Mouse (Mus musculus) stomach, embryonic 16.5 days (tissue): ENCODE data around the gene Nol6. TPM values are rescaled to one million over a fixed set of nuclear protein-coding genes. Genes with fewer than 3 reads are reported as not detected.
"Not testable (repeated sequence)": the region's sequence is repeated elsewhere in the genome, so short reads cannot be mapped to it uniquely, and the experiment has no call there.

Experiments
- ATAC-seq: fragments of 200-750 bp; cut with Nextera tagmentation; 2 replicates; pipeline ENCODE4 v1.8.0; 2017; ENCODE audit warnings: moderate number of reproducible peaks, moderate TSS enrichment; ENCODE audit not compliant: insufficient read depth, low FRiP score
- H3K27ac ChIP-seq: fragments of 300-500 bp; sonication (generic); 2 replicates; pipeline ENCODE4 v1.5.1; 2014; ENCODE audit warnings: low read length
- H3K27me3 ChIP-seq: fragments of 300-500 bp; sonication (generic); 2 replicates; pipeline ENCODE4 v1.6.1; 2014; ENCODE audit warnings: low read length, control low read depth, mixed read lengths; ENCODE audit not compliant: control insufficient read depth, insufficient read depth
- H3K36me3 ChIP-seq: fragments of 300-500 bp; sonication (generic); 2 replicates; pipeline ENCODE4 v1.6.1; 2014; ENCODE audit warnings: low read length; ENCODE audit not compliant: control insufficient read depth, insufficient read depth
- H3K4me1 ChIP-seq: fragments of 300-500 bp; sonication (generic); 2 replicates; pipeline ENCODE4 v1.6.1; 2014; ENCODE audit warnings: low read length, control low read depth, mixed read lengths; ENCODE audit not compliant: control insufficient read depth, insufficient read depth
- H3K4me2 ChIP-seq: fragments of 300-500 bp; sonication (generic); 2 replicates; pipeline ENCODE4 v1.6.1; 2014; ENCODE audit warnings: low read depth, low read length, mixed read lengths
- H3K4me3 ChIP-seq: fragments of 300-500 bp; sonication (generic); replicated peaks from 2 replicates; pipeline ENCODE4 v1.5.1; 2014; ENCODE audit warnings: mild to moderate bottlenecking, low read length
- H3K9ac ChIP-seq: fragments of 300-500 bp; sonication (generic); 2 replicates; pipeline ENCODE4 v1.6.1; 2014; ENCODE audit warnings: low read length
- H3K9me3 ChIP-seq: fragments of 300-500 bp; sonication (generic); replicated peaks from 2 replicates; pipeline ENCODE4 v1.6.1; 2016; ENCODE audit warnings: low read length, control low read depth; ENCODE audit not compliant: control insufficient read depth
- WGBS: fragments of 180-500 bp; shearing (Covaris S2); extraction: QIAGEN DNeasy Blood & Tissue Kit; methylation state at CpG from one replicate; pipeline ENCODE4 v1.1.7; 2014; 5-methylcytosine and 5-hydroxymethylcytosine counted together
- polyA plus RNA-seq: library from polyadenylated mRNA; unstranded; fragments of >200 nt; fragmentation: Nextera tagmentation; extraction: Ambion mirVana; gene quantifications from 2 replicates; pipeline ENCODE4 v1.2.1, GENCODE M21; 2015

Gene Nol6
- polyA plus RNA-seq, 1 experiment from 2014 or later: 24.2 TPM

DNA sequence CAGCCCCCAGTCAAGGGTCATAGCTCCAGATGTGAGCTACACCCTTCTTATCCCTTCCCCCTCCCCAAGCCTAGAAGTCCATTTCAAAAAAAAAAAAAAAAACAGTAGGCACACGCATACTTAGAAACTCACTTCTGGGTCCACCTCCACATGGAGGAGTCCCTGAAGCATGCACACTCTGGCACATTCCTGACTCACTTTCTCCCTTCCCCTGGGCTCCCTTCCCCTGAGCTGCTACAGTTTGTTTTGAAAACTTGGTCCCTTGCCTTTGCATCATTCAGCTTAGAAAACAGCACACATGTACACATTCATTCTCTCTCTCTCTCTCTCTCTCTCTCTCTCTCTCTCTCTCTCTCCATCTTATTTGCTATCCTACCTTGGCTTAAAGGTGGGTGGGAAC is 31.3 kb downstream of the Nol6 start:
- H3K9me3 ChIP-seq: no peaks in the 10 kb centered on the region
- no peak overlapping the region for H3K4me3 ChIP-seq
- H3K27ac ChIP-seq: no peak overlapping the region
- H3K4me2 ChIP-seq: no peak overlapping the region
- H3K27me3 ChIP-seq: no peaks in the 10 kb centered on the region; the same call in 1 of the 2 replicates
- no peak for ATAC-seq
- no peaks in the 10 kb centered on the region for H3K36me3 ChIP-seq
- H3K4me1 ChIP-seq: peaks cover 11% of the 10 kb centered on the region; the same call in 1 of the 2 replicates
- no peak overlapping the region for H3K9ac ChIP-seq
- 42% methylated on average over 1 of the region's 1 CpGs for WGBS

DNA sequence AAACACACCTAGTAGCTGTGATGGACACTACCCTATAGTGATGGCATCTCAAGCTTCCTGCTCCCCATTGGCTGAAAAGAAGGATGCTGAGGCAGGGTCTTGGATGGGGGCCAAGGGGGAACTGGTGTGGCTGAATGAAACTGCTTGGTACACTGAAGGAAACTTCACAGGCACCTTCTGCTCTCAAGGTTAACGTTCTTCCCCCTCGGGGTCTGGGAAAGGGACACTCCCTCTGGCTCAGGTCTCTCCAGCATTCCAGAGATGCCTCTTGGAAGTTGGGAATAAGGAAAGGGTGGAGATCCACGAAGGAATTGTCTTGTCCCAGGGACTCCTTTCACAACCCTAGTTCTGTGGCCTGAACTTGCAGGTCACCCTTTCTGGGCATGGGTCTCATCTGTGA is 32.9 kb downstream of the Nol6 start:
- no peak overlapping the region for H3K4me3 ChIP-seq
- no peaks in the 10 kb centered on the region; the same call in 1 of the 2 replicates for H3K27me3 ChIP-seq
- H3K36me3 ChIP-seq: no peaks in the 10 kb centered on the region
- H3K9me3 ChIP-seq: no peaks in the 10 kb centered on the region
- no peak overlapping the region for H3K9ac ChIP-seq
- H3K27ac ChIP-seq: no peak overlapping the region
- 27% methylated on average over 3 of the region's 3 CpGs for WGBS
- peaks cover 7% of the 10 kb centered on the region; the same call in 1 of the 2 replicates for H3K4me1 ChIP-seq
- no peak for ATAC-seq
- no peak overlapping the region for H3K4me2 ChIP-seq

DNA sequence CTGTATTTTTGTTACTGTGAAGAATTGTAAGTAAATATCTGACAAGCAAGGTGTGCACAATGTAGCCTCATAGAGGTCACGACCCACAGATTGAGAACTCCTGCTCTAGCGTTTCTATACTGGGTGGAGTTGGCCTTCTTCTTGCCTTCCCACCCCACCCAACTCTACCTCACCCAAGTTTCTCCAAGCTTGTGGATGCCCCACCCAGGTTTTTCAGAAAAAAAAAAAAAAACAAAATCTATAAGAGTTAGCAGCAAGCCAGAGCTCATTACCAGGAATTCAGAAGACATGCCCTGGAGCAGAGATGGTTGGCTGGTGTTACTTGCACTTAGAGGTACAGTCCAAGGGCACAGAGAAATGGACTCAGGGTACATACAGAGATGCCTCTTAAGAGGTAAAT is 34.5 kb downstream of the Nol6 start:
- Histone ChIP-seq H3K9ac (no peak overlapping the region), H3K27me3 (no peaks in the 10 kb centered on the region; the same call in 1 of the 2 replicates), H3K4me1 (peaks cover 7% of the 10 kb centered on the region; the same call in 1 of the 2 replicates), H3K36me3 (no peaks in the 10 kb centered on the region), H3K4me2 (no peak overlapping the region), H3K27ac (peak overlapping the region; percentile 50; the same call in 1 of the 2 replicates), H3K9me3 (no peaks in the 10 kb centered on the region), H3K4me3 (no peak overlapping the region)
- WGBS: 54% methylated on average over 2 of the region's 2 CpGs
- no peak for ATAC-seq

DNA sequence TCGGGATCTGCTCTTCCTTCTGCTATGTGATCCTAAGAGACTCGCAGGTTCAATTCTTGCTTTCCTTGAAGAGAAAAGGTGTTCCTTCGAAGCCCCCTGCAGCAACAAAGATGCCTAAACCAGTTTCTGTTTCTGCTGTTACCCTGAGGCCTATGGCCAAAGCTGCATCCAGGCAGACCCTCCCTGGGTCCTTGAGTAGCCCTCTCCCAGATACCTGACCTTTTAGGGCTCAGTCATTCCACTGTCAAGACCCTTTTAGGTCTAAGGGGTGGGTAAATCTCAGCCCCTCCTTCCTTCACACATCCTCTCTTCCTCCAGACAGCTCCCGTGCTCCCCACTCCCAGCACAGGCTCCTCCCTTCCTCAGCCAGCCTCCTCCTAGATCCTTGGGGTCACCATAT is 35.1 kb downstream of the Nol6 start:
- 75% methylated on average over 4 of the region's 4 CpGs for WGBS
- no peak for ATAC-seq
- peaks cover 7% of the 10 kb centered on the region; the same call in 1 of the 2 replicates for H3K4me1 ChIP-seq
- no peaks in the 10 kb centered on the region for H3K9me3 ChIP-seq
- H3K27ac ChIP-seq: peak overlapping the region; percentile 61
- no peak overlapping the region for H3K4me2 ChIP-seq
- no peak overlapping the region for H3K9ac ChIP-seq
- H3K36me3 ChIP-seq: no peaks in the 10 kb centered on the region
- no peak overlapping the region for H3K4me3 ChIP-seq
- no peaks in the 10 kb centered on the region; the same call in 1 of the 2 replicates for H3K27me3 ChIP-seq

DNA sequence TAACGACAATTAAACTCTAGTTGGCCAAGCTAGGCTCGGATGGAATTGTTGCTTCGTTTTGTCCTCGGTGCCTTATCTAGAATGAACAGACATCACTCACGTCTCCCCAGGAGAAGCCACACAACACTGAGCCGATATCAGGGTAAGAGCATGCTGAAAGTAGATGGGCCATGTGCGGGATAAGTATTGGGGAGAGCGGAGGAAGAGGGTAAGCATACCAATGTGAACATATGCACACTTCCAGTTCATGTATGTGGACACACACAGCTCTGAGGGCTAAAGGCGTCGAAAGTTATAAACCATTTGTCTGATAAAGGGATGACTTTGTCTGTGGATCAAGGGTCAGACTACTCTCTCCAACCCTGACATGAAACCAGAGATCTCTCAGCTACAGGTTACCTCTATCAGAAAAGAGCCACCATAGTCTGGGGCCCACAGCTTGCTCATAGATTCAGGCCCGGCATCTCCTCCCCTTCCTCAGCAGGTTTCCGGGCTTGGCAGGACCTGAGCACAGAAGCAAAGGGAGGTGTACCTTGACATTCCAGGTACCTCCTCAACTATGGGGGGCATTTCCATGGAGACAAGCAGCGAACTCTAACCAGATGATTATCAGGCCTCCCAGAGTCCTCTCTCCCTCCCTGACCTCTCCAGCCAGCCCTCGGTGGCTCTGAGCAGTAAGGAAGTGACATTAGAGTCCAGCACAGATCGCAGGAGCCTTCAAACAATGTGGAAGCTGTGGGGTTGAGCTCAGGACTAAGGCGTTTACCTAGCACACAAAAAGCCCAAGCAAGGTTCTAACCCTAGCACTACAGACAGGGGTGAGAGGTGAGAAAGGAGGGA is 36.6 kb downstream of the Nol6 start:
- ATAC-seq: 0 out of 2 replicates have a peak, but pooled peaks have one; percentile 42
- 79% methylated on average over 16 of the region's 16 CpGs for WGBS

DNA sequence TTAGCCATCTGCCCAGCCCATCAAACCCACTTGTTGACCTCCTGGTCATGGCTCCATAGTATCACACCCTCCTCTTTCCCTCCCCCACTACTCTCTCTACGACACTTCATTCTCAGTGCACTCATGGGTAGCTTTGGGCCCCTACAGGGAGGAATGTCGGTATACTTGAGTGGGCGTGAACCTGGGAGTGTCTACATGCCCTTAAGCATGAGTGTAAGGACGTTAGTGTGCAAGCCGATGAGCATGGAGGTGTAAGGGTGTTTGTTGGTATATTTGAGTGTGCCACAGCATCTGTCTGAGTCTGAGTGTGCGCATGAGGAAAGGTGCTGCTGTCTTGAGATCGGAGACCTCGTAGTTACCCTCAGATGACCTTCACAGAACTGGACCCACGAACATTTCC is 37.3 kb downstream of the Nol6 start:
- no peak for ATAC-seq

More for the DNA sequence above, 36.6 kb downstream of the Nol6 start:
- Histone ChIP-seq H3K4me1 (peaks cover 7% of the 10 kb centered on the region; the same call in 1 of the 2 replicates), H3K4me2 (no peak overlapping the region), H3K9me3 (no peaks in the 10 kb centered on the region), H3K27me3 (no peaks in the 10 kb centered on the region; the same call in 1 of the 2 replicates), H3K27ac (no peak overlapping the region), H3K36me3 (no peaks in the 10 kb centered on the region), H3K9ac (no peak overlapping the region), H3K4me3 (no peak overlapping the region)

DNA sequence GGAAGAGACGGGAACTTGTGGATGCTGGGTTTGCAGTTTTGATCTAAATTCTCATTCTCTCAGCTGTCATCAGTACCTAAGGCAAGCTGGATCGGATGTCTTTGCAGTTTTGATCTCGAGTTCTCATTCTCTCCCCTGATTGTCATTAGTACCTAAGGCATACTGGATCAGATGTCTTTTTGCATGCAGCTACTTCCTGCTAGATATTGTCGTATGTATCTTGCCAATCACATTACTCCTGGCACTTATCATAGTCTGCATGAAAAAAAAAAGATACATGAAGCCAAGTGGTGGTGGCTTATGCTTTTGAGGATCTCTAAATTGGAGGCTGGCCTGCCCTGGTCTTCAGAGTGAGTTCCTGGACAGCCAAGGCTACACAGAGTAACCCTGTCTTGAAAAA is 39.4 kb downstream of the Nol6 start:
- H3K9ac ChIP-seq: no peak overlapping the region
- H3K27ac ChIP-seq: no peak overlapping the region
- H3K4me2 ChIP-seq: no peak overlapping the region
- H3K36me3 ChIP-seq: no peaks in the 10 kb centered on the region
- no peak overlapping the region for H3K4me3 ChIP-seq
- peaks cover 1% of the 10 kb centered on the region; the same call in 1 of the 2 replicates for H3K4me1 ChIP-seq
- no peaks in the 10 kb centered on the region; the same call in 1 of the 2 replicates for H3K27me3 ChIP-seq
- WGBS: 76% methylated on average over 4 of the region's 4 CpGs
- H3K9me3 ChIP-seq: no peaks in the 10 kb centered on the region
- ATAC-seq: no peak

More for the DNA sequence above, 37.3 kb downstream of the Nol6 start:
- Histone ChIP-seq H3K27me3 (no peaks in the 10 kb centered on the region; the same call in 1 of the 2 replicates), H3K9ac (no peak overlapping the region), H3K36me3 (no peaks in the 10 kb centered on the region), H3K9me3 (no peaks in the 10 kb centered on the region), H3K27ac (no peak overlapping the region), H3K4me2 (no peak overlapping the region), H3K4me3 (no peak overlapping the region), H3K4me1 (peaks cover 7% of the 10 kb centered on the region; the same call in 1 of the 2 replicates)
- WGBS: 76% methylated on average over 9 of the region's 9 CpGs

DNA sequence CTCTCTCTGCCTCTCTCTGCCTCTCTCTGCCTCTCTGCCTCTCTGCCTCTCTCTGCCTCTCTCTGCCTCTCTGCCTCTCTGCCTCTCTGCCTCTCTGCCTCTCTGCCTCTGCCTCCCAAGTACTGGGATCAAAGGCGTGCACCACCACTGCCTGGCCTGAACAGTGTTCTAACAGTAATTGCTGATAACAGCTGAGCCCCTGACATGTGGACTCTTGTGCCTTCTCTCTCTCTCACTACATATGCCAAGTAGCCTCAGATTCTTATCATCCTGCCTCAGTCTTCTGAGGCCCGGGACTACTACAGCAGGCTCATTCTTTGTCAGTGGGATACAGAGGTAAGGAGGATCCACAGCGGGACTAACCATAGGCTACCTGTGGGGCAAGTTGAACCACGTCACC is 41.5 kb downstream of the Nol6 start:
- not testable (repeated sequence) for ATAC-seq, H3K27ac ChIP-seq, H3K27me3 ChIP-seq, H3K9ac ChIP-seq, H3K4me3 ChIP-seq, H3K9me3 ChIP-seq, H3K4me1 ChIP-seq, H3K4me2 ChIP-seq, H3K36me3 ChIP-seq
- 62% methylated on average over 4 of the region's 4 CpGs for WGBS

DNA sequence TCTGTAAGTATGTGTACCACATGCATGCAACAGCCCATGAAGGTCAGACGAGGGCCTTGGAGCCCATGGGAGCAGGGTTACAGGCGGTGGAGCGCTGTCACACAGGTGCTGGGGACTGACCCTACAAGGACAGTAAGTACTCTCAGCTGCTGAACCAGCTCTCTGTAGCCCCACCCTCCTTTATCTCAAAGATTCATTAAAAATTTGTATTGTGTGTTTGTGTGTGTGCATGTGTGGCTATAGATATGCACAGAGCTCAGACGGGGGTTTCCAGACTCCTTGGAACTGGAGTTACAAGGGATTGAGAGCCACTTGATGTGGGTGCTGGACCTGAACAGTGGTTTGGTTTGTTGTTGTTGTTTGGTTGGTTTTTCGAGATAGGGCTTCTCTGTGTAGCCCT is 42.5 kb downstream of the Nol6 start:
- Histone ChIP-seq H3K4me3 (no peak overlapping the region), H3K9ac (no peak overlapping the region), H3K36me3 (no peaks in the 10 kb centered on the region), H3K4me1 (no peaks in the 10 kb centered on the region), H3K4me2 (no peak overlapping the region), H3K27me3 (no peaks in the 10 kb centered on the region), H3K9me3 (no peaks in the 10 kb centered on the region), H3K27ac (no peak overlapping the region)
- WGBS: 74% methylated on average over 5 of the region's 5 CpGs
- no peak for ATAC-seq
